Mouse (Mus musculus): ENCODE data around the gene Tmigd3. TPM values are rescaled to one million over a fixed set of nuclear protein-coding genes. Genes with fewer than 3 reads are reported as not detected.

Gene Tmigd3
- total and polyA plus RNA-seq, 3 experiments, result 0.27 to 0.36 TPM; not detected in 1

DNA sequence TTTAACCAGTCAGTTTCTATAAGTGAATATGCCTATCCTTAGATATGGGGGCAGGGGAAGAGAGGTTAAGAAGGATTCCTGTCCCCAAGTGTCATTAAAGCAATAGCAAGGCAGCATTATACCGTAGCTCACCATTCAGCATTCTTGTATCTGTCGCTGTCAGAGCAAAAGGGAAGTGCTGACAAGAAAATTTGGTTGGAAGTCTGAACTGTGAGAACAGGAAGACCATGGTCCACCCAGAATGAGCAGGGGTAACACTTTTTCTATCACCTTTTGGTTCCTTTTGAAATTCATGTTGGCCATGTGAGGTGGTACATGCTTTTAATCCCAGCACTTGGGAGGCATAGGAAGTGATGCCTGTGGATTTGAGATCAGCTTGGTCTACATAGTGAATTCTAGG, 60.4 kb downstream of the Tmigd3 start:
- peak; percentile 31 for DNase-seq (ENCODE audit: low read depth, low spot score)
- Histone ChIP-seq H3K9ac (ENCODE audit: control insufficient read depth, low read depth, low read length, poor library complexity, severe bottlenecking) (no peak overlapping the region), H3K27me3 (ENCODE audit: control insufficient read depth in 1 of 2, insufficient read depth in 2 of 2, low read length in 2 of 2) (no peaks in the 10 kb centered on the region), H3K4me1 (ENCODE audit: control insufficient read depth in 1 of 2, insufficient read depth in 2 of 2, low read length in 2 of 2) (peaks cover 4 to 21% of the 10 kb centered on the region in 2 experiments; a peak in 3 of 4 replicates), H3K9me3 (replicated peaks; ENCODE audit: insufficient read depth, low read length) (no peaks in the 10 kb centered on the region), H3K36me3 (ENCODE audit: control insufficient read depth in 1 of 2, insufficient read depth in 2 of 2, low read length in 2 of 2) (peaks cover 0 to 16% of the 10 kb centered on the region in 2 experiments; a peak in 3 of 4 replicates), H3K79me2 (ENCODE audit: control insufficient read depth, insufficient read depth, low read length, poor library complexity) (peaks cover 5% of the 10 kb centered on the region; the same call in 1 of the 2 replicates), H3K27ac (ENCODE audit: control insufficient read depth, low read depth, low read length) (no peak overlapping the region), H3K4me3 (ENCODE audit: control insufficient read depth in 1 of 2, insufficient read depth in 1 of 2, low read depth in 2 of 2, low read length in 2 of 2) (no peak overlapping the region)
- no peak for TF ChIP-seq SMC3 (IDR thresholded peaks at IDR 0.05; ENCODE audit: low read depth, low read length)
- no peak for TF ChIP-seq TCF12 (IDR thresholded peaks at IDR 0.05; ENCODE audit: low read depth, low read length)
- TF ChIP-seq NRF1 (IDR thresholded peaks at IDR 0.05; ENCODE audit: insufficient read depth, low read depth, low read length, poor library complexity, severe bottlenecking), result no peak
- no peak for TF ChIP-seq CHD1 (IDR thresholded peaks at IDR 0.05; ENCODE audit: low read depth, low read length)

- Histone ChIP-seq H3K4me3 (ENCODE audit: control insufficient read depth in 1 of 2, insufficient read depth in 1 of 2, low read depth in 2 of 2, low read length in 2 of 2) (peak within 1 kb of the TSS; percentile 64 to 71), H3K27me3 (ENCODE audit: control insufficient read depth in 1 of 2, insufficient read depth in 2 of 2, low read length in 2 of 2) (no peaks in the 10 kb centered on the region), H3K36me3 (ENCODE audit: control insufficient read depth in 1 of 2, insufficient read depth in 2 of 2, low read length in 2 of 2) (peaks cover 0 to 14% of the 10 kb centered on the region in 2 experiments; a peak in 3 of 4 replicates), H3K79me2 (ENCODE audit: control insufficient read depth, insufficient read depth, low read length, poor library complexity) (peaks cover 5% of the 10 kb centered on the region; the same call in 1 of the 2 replicates), H3K9me3 (replicated peaks; ENCODE audit: insufficient read depth, low read length) (no peaks in the 10 kb centered on the region), H3K4me1 (ENCODE audit: control insufficient read depth in 1 of 2, insufficient read depth in 2 of 2, low read length in 2 of 2) (peaks cover 0 to 14% of the 10 kb centered on the region in 2 experiments; a peak in 2 of 4 replicates), H3K9ac (ENCODE audit: control insufficient read depth, low read depth, low read length, poor library complexity, severe bottlenecking) (peak within 1 kb of the TSS; percentile 73), H3K27ac (ENCODE audit: control insufficient read depth, low read depth, low read length) (peak within 1 kb of the TSS; percentile 97)
- TF ChIP-seq POLR2AphosphoS2 (IDR thresholded peaks at IDR 0.05; ENCODE audit: low read length), result peak; percentile 45; the same call in 1 of the 2 replicates
- TF ChIP-seq USF2 (IDR thresholded peaks at IDR 0.05; ENCODE audit: borderline replicate concordance in 1 of 2, insufficient read depth in 1 of 2, low read depth in 1 of 2, low read length in 2 of 2), result no peak
- peak; percentile 88 for TF ChIP-seq TCF12 (IDR thresholded peaks at IDR 0.05; ENCODE audit: low read depth, low read length)
- peak; percentile 95 for TF ChIP-seq ZNF384 (IDR thresholded peaks at IDR 0.05; ENCODE audit: low read depth, low read length)
- peak; percentile 88 for TF ChIP-seq TAL1 (IDR thresholded peaks at IDR 0.05; ENCODE audit: low read length)
- peak; percentile 82 for TF ChIP-seq ETS1 (IDR thresholded peaks at IDR 0.05; ENCODE audit: low read depth, low read length)
- TF ChIP-seq MAFK (IDR thresholded peaks at IDR 0.05; ENCODE audit: borderline replicate concordance, low read depth, low read length), result no peak
- TF ChIP-seq NRF1 (IDR thresholded peaks at IDR 0.05; ENCODE audit: insufficient read depth, low read depth, low read length, poor library complexity, severe bottlenecking), result no peak
- no peak for TF ChIP-seq E2F4 (IDR thresholded peaks at IDR 0.05; ENCODE audit: borderline replicate concordance, low read depth, low read length)
- TF ChIP-seq POLR2A (IDR thresholded peaks at IDR 0.05; ENCODE audit: control insufficient read depth in 1 of 2, insufficient read depth in 1 of 2, low read depth in 1 of 2, low read length in 2 of 2, poor library complexity in 1 of 2), result peak in 1 of 2 experiments; percentile 50; a peak in 2 of 4 replicates
- TF ChIP-seq EP300 (IDR thresholded peaks at IDR 0.05; ENCODE audit: low read depth in 1 of 2, low read length in 2 of 2), result peak; percentile 79 to 85
- no peak for TF ChIP-seq MAX (IDR thresholded peaks at IDR 0.05; ENCODE audit: low read length)
- 0 out of 2 replicates have a peak, but pooled peaks have one; percentile 24 for TF ChIP-seq ZMIZ1 (IDR thresholded peaks at IDR 0.05; ENCODE audit: low read depth, low read length)
- no peak for TF ChIP-seq BHLHE40 (IDR thresholded peaks at IDR 0.05; ENCODE audit: borderline replicate concordance, low read depth, low read length)
- peak; percentile 27; the same call in 1 of the 2 replicates for TF ChIP-seq NELFE (IDR thresholded peaks at IDR 0.05; ENCODE audit: low read depth, low read length)
- 0 out of 2 replicates have a peak, but pooled peaks have one; percentile 15 for TF ChIP-seq MYC (IDR thresholded peaks at IDR 0.05; ENCODE audit: low read depth, low read length)
- peak; percentile 59; the same call in 1 of the 2 replicates for TF ChIP-seq RCOR1 (IDR thresholded peaks at IDR 0.05; ENCODE audit: low read depth, low read length)
- peak; percentile 68 for TF ChIP-seq GATA1 (IDR thresholded peaks at IDR 0.05; ENCODE audit: low read depth, low read length)
- TF ChIP-seq ZC3H11A (IDR thresholded peaks at IDR 0.05; ENCODE audit: low read depth, low read length), result no peak
- peak; percentile 90; the same call in 1 of the 2 replicates for TF ChIP-seq SIN3A (IDR thresholded peaks at IDR 0.05; ENCODE audit: low read length)
- no peak for TF ChIP-seq POLR2AphosphoS5 (IDR thresholded peaks at IDR 0.05; ENCODE audit: borderline replicate concordance, low read depth, low read length)
- no peak for TF ChIP-seq GABPA (IDR thresholded peaks at IDR 0.05; ENCODE audit: low read depth, low read length)
- peak; percentile 49 for TF ChIP-seq TBP (IDR thresholded peaks at IDR 0.05; ENCODE audit: low read depth, low read length)
- peak; percentile 61; the same call in 1 of the 2 replicates for TF ChIP-seq HCFC1 (IDR thresholded peaks at IDR 0.05; ENCODE audit: low read depth, low read length)
- no peak for TF ChIP-seq SMC3 (IDR thresholded peaks at IDR 0.05; ENCODE audit: low read depth, low read length)
- peak; percentile 93 for DNase-seq (ENCODE audit: low read depth, low spot score)
Measured at GRCm38 (mm10) chr3:105932240-105933071, 61.8 kb downstream of the Tmigd3 start, which contains the start of gene I830077J02Rik. Gene I830077J02Rik (minus strand): TSS chr3:105932664.
